Mouse (Mus musculus): ENCODE results near the gene Mbip. TPM values are rescaled to one million over a fixed set of nuclear protein-coding genes. Genes with fewer than 3 reads are reported as not detected.
A peak's percentile ranks its signal among the peaks of the same experiment; 100 is the strongest.

Mbip gene
- polyA plus RNA-seq, 1 experiment = 2.9 TPM

- TF ChIP-seq POLR2A (IDR thresholded peaks at IDR 0.05; ENCODE audit: low read depth, low read length) = no peak
- no peak for TF ChIP-seq CTCF (IDR thresholded peaks at IDR 0.05; ENCODE audit: extremely low read depth, insufficient read length, insufficient replicate concordance, low read depth, low read length)
- Histone ChIP-seq H3K4me1 (ENCODE audit: control insufficient read depth, insufficient read depth, insufficient read length, low read length) (peaks cover 1% of the 10 kb centered on the region; the same call in 1 of the 2 replicates), H3K27me3 (ENCODE audit: control insufficient read depth, insufficient read depth, low read length) (no peaks in the 10 kb centered on the region; the same call in 1 of the 2 replicates), H3K4me3 (ENCODE audit: low read depth, low read length) (peak overlapping the region; percentile 19), H3K27ac (ENCODE audit: insufficient read depth, low read depth, low read length) (no peak overlapping the region), H3K36me3 (ENCODE audit: control insufficient read depth, insufficient read depth, low read length) (no peaks in the 10 kb centered on the region)
- WGBS = 18% methylated on average over 27 of the region's 27 CpGs
These were observed 44.0 kb downstream of the Mbip start for GRCm38 (mm10) chr12:56301487-56302293.

- H3K27me3 ChIP-seq (ENCODE audit: control insufficient read depth, insufficient read depth, low read length) = no peaks in the 10 kb centered on the region; the same call in 1 of the 2 replicates
- peaks cover 5% of the 10 kb centered on the region; the same call in 1 of the 2 replicates for H3K4me1 ChIP-seq (ENCODE audit: control insufficient read depth, insufficient read depth, insufficient read length, low read length)
- no peak overlapping the region for H3K4me3 ChIP-seq (ENCODE audit: low read depth, low read length)
- TF ChIP-seq CTCF (IDR thresholded peaks at IDR 0.05; ENCODE audit: extremely low read depth, insufficient read length, insufficient replicate concordance, low read depth, low read length) (no peak), POLR2A (IDR thresholded peaks at IDR 0.05; ENCODE audit: low read depth, low read length) (no peak)
- 34% methylated on average over 3 of the region's 3 CpGs for WGBS
- no peaks in the 10 kb centered on the region for H3K36me3 ChIP-seq (ENCODE audit: control insufficient read depth, insufficient read depth, low read length)
- H3K27ac ChIP-seq (ENCODE audit: insufficient read depth, low read depth, low read length) = no peak overlapping the region
These were observed 46.1 kb downstream of the Mbip start for GRCm38 (mm10) chr12:56299610-56300009.

- Histone ChIP-seq H3K27me3 (ENCODE audit: control insufficient read depth, insufficient read depth, low read length) (no peaks in the 10 kb centered on the region; the same call in 1 of the 2 replicates), H3K4me1 (ENCODE audit: control insufficient read depth, insufficient read depth, insufficient read length, low read length) (peaks cover 5% of the 10 kb centered on the region; the same call in 1 of the 2 replicates), H3K27ac (ENCODE audit: insufficient read depth, low read depth, low read length) (no peak overlapping the region), H3K4me3 (ENCODE audit: low read depth, low read length) (no peak overlapping the region), H3K36me3 (ENCODE audit: control insufficient read depth, insufficient read depth, low read length) (no peaks in the 10 kb centered on the region)
- TF ChIP-seq POLR2A (IDR thresholded peaks at IDR 0.05; ENCODE audit: low read depth, low read length) (no peak), CTCF (IDR thresholded peaks at IDR 0.05; ENCODE audit: extremely low read depth, insufficient read length, insufficient replicate concordance, low read depth, low read length) (no peak)
- WGBS = 53% methylated on average over 1 of the region's 1 CpGs
These were observed 46.8 kb downstream of the Mbip start for GRCm38 (mm10) chr12:56298919-56299318.

- WGBS = 62% methylated on average over 21 of the region's 21 CpGs
- H3K27ac ChIP-seq (ENCODE audit: insufficient read depth, low read depth, low read length) = no peak overlapping the region
These were observed 47.5 kb downstream of the Mbip start for GRCm38 (mm10) chr12:56297921-56298830.

GRCm38 (mm10) chr12:56297099-56297498 lies 48.6 kb downstream of the Mbip start:
- Histone ChIP-seq H3K27me3 (ENCODE audit: control insufficient read depth, insufficient read depth, low read length) (no peaks in the 10 kb centered on the region; the same call in 1 of the 2 replicates), H3K36me3 (ENCODE audit: control insufficient read depth, insufficient read depth, low read length) (no peaks in the 10 kb centered on the region), H3K27ac (ENCODE audit: insufficient read depth, low read depth, low read length) (no peak overlapping the region), H3K4me1 (ENCODE audit: control insufficient read depth, insufficient read depth, insufficient read length, low read length) (peaks cover 5% of the 10 kb centered on the region; the same call in 1 of the 2 replicates), H3K4me3 (ENCODE audit: low read depth, low read length) (no peak overlapping the region)
- WGBS = 77% methylated on average over 5 of the region's 5 CpGs
- no peak for TF ChIP-seq POLR2A (IDR thresholded peaks at IDR 0.05; ENCODE audit: low read depth, low read length)
- TF ChIP-seq CTCF (IDR thresholded peaks at IDR 0.05; ENCODE audit: extremely low read depth, insufficient read length, insufficient replicate concordance, low read depth, low read length) = no peak

More at GRCm38 (mm10) chr12:56297921-56298830, 47.5 kb downstream of the Mbip start:
- no peaks in the 10 kb centered on the region for H3K36me3 ChIP-seq (ENCODE audit: control insufficient read depth, insufficient read depth, low read length)
- H3K27me3 ChIP-seq (ENCODE audit: control insufficient read depth, insufficient read depth, low read length) = no peaks in the 10 kb centered on the region; the same call in 1 of the 2 replicates
- H3K4me1 ChIP-seq (ENCODE audit: control insufficient read depth, insufficient read depth, insufficient read length, low read length) = peaks cover 5% of the 10 kb centered on the region; the same call in 1 of the 2 replicates
- no peak overlapping the region for H3K4me3 ChIP-seq (ENCODE audit: low read depth, low read length)
- TF ChIP-seq POLR2A (IDR thresholded peaks at IDR 0.05; ENCODE audit: low read depth, low read length) (no peak), CTCF (IDR thresholded peaks at IDR 0.05; ENCODE audit: extremely low read depth, insufficient read length, insufficient replicate concordance, low read depth, low read length) (no peak)

- Histone ChIP-seq H3K4me1 (ENCODE audit: control insufficient read depth, insufficient read depth, insufficient read length, low read length) (peaks cover 3% of the 10 kb centered on the region; the same call in 1 of the 2 replicates), H3K36me3 (ENCODE audit: control insufficient read depth, insufficient read depth, low read length) (no peaks in the 10 kb centered on the region), H3K27ac (ENCODE audit: insufficient read depth, low read depth, low read length) (no peak overlapping the region), H3K27me3 (ENCODE audit: control insufficient read depth, insufficient read depth, low read length) (no peaks in the 10 kb centered on the region), H3K4me3 (ENCODE audit: low read depth, low read length) (no peak overlapping the region)
- WGBS = 23% methylated on average over 6 of the region's 6 CpGs
- TF ChIP-seq POLR2A (IDR thresholded peaks at IDR 0.05; ENCODE audit: low read depth, low read length) = no peak
- TF ChIP-seq CTCF (IDR thresholded peaks at IDR 0.05; ENCODE audit: extremely low read depth, insufficient read length, insufficient replicate concordance, low read depth, low read length) = no peak
These were observed 49.2 kb downstream of the Mbip start for GRCm38 (mm10) chr12:56296524-56296923.

Measured in small intestine, adult 2 months (tissue).